Mouse (Mus musculus) layer of hippocampus, postnatal 36 days (tissue): ENCODE data around the gene Tmem95. TPM values are rescaled to one million over a fixed set of nuclear protein-coding genes. Genes with fewer than 3 reads are reported as not detected.
A peak's percentile ranks its signal among the peaks of the same experiment; 100 is the strongest.
"Not testable (repeated sequence)": the region's sequence is repeated elsewhere in the genome, so short reads cannot be mapped to it uniquely, and the experiment has no call there.

Experiments used
- DNase-seq, 2 experiments: peaks; one replicate each; pipeline ENCODE4 v3.0.0; 2022
- total RNA-seq, 2 experiments: library from RNA; stranded (reverse); gene quantifications; 2 replicates each; pipeline ENCODE4 v1.2.3; 2021

The Tmem95 gene
- total RNA-seq, result not detected

DNA sequence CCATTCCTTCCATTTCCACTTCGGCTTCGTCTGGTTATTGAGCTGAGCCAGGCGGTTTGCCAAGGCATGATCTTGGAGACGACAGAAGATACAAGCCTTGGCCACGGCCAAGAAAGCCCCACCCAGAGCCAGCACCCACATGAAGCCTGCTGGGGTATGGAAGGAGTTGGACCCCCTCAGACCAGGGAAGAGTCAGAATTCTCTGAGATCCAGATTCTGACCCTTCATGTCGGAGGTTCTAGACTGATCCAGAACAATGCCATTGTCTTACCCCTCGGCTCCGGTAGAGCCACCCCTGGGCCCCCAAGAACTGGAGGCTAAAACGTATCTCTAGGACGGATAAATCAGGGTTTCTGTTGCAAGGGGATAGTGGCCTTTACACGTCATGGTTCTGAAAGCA lies at the start of gene Tmem95:
Gene Tmem95 (minus strand): TSS at position 141 of the 400 bp plus-strand sequence.
- DNase-seq, result no peak

DNA sequence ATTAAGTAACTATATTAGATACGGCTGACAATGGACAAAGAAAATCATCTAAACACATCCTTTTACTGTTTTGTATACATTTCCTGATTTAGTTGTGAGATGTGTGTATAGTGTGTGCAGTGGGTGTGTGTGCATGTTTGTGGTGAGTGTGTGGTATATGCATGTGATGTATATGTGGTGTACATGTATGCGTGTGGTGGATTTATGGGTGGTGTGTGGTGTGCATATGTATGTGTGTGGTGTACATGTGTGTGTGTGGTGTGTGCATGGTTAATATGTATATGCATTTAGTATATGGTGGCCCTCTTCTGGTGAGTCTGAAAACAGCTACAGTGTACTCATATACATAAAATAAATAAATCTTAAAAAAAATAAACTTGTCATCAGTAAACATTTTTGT lies 49.7 kb upstream of the Tmem95 start:
- DNase-seq, result no peak

DNA sequence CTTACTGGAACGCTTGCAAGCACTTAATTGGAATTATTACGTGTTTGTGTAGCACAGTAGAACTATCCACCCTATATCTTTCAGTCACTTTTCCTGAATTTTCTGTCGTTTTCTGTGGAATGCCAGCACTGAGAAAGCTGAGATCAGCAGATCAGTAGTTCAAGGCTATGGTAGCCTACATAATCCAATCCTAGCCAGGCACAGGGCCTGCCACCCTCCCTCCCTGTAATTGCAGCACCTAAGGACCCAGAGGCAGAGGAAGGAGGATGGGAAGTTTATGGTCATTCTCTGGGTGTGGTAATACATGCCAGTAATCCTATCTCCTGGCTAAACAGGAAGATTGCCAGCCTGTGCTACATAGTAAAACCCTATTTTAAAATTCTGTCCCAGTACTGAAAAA lies 45.0 kb upstream of the Tmem95 start:
- no peak for DNase-seq

DNA sequence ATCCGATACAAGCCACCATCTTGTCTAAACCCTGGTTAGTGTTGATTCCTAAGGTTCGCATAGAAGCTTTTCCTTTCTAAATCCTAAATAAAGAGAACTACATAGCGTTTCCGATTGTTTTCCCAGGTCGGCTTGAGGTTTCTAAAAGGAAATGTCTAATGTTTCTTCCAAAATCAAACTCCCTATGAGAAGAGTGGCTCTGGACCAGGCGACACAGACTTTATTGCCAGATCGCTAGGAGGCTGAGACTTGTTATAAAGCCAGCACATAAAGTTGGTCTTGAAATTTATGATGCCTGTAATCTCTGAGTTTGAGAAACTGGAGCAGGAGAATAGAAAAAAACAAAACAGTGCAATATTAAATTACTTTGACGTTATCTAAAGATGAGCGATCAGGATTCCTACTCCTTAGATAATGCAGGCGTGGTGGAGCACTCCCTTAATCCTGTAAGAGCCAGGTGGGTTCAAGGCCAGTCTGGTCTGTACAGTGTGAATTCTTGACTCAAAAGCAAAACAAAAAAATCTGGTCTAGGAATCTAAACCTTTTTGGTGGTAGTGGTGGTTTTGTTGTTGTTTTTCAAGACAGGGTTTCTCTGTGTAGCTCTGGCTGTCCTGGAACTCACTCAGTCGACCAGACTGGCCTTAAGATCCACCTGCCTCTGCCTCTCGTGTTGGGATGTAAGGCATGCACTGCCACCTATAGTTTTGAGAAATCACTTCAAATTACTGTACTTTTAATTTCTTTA lies 44.4 kb upstream of the Tmem95 start:
- no peak for DNase-seq

DNA sequence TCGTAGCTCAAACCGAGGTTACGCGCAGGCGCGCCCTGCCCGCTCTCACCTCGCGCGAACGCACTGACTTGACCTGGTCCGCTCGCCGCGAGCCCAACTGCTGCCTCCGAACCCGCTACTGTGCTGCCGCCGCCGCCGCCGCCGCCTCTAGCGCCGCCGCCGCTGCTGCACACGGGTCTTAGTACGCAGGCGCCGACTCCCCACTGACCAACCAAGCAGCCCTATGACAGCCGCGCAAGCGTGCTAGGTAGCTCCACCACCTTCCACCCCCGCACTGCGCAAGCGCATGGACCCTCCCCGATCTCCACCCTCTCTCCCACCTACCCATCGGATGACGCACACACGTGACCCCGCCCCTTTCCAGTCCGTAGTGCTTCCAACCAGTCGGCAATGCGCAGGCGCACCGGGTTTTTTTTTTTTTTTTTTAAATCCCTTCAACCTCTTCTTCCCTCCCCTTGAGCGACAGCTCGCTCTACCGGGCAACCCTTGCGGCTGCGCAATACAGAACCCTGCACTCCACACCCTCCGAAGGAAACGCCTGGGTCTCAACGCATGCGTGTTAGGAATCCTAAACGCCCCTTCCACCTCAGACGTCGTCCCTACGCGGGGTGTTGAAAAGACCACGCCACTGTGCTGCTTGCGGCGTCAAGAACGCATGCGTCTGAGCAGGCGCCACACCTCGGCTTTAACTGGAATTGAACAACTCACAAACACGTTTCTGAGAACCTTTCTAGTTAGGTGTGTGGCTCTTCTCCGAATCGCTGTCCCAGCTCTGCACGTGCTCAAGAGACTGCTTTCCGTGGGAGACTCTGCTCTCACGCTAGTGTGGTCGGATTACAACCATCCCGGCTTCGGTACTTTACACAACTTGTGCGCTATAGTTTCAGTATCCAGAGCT lies 43.5 kb upstream of the Tmem95 start, which contains the start of gene Eif5a:
Gene Eif5a (minus strand): TSS at position 845 of the 898 bp plus-strand sequence.
- peak; percentile 100 for DNase-seq

DNA sequence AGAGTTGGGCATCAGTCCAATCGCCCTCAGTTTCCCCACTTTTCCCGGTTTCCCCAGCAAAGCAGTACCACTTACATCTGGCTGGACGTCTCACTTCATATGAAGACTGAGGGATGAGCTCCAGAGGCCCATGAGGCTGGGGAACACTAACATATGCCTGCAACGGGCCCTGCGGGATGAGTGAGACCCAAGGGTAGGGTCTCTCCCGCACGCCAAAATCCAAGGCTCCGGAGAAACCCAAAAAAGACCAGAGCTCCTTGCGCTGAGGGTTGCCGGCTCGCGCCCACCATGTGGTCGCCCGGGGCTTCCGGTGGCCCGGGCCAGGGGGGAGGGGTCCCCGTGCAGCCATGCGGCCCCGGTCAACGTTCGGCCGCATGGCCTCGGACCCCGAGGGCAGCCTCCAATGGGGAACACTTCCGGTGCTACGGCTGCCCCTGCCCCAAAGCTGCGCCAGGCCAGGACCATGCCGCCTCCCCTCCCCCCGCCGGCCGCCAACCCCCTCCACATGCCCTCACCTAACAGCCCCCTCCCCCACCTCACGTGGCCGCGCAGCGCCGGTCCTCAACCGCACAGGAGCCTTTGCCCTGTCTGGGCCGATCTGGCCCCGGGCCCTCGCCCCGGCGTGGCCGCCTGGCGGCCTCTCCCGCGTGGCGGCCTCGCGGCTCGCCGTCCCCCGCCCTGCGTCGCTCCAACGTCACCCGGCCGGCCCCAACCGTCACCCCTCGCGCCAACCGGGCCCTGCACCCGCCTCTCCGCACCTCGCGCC lies 42.6 kb upstream of the Tmem95 start:
- DNase-seq, result peak; percentile 23 to 40

DNA sequence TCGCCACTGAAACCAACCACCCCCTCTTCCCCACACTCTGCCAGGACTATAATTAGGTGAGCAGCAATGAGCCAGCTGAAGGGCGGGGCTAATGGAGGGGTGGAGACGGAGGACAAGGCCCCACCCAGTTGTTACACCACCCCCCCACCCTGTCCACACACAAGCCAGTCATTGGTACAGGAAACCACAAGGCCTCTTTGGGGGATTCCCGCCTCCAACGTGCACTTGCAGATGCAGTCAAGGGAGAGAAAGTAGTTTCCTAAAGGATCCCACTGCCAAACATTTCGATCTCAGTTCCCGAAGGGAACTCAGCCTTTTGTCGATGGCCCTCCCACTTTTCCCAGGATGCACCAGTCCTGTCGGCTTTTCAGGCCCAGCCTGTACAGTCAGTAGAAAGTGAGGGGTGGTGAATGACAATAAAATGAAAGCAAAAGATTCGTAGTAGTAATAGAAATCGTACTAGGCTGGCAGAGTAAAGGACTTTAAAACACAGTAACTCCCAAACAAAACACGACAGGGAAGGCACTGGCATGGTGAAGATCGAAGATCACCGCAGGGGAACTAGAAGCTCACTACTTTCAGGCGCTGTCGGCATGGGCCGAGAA lies 41.9 kb upstream of the Tmem95 start:
- DNase-seq, result peak; percentile 40 to 46

DNA sequence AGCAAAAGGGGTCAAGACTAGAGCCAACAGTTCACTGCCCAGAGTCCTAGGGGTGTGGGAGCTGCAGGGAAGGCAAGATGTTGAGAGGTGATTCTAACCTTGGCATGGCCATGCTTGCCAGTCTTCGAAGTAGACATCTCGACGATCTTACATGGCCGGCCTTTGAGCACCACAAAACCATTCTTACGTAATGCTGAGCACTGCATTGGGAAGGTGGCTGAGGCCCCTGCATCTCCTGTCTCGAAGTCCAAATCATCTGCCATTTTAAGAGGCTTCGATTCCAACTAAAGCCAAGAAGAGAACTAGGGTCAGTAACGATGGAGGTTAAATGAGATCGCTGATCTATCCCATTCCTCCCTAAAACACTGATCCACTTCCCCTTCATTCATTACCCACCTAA lies 41.2 kb upstream of the Tmem95 start:
- no peak for DNase-seq

DNA sequence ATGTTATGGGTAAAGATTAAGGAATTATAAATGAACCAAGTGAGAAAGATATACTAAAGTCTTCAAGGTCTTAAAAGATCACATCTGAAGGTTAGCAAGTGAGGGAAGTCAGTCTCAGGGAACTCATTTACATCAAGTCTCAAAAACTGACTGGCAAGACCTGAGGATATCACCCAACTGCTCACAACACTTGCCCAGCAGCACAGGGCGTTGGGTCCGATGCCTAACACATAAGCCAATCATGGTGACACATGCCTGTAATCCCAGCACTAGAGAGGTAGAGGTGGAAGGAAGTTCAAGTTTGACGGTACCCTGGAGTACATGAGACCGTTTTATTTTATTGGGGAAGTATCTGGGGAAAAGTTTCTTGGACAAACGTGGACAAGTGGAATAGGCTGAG lies 40.3 kb upstream of the Tmem95 start:
- DNase-seq, result no peak

DNA sequence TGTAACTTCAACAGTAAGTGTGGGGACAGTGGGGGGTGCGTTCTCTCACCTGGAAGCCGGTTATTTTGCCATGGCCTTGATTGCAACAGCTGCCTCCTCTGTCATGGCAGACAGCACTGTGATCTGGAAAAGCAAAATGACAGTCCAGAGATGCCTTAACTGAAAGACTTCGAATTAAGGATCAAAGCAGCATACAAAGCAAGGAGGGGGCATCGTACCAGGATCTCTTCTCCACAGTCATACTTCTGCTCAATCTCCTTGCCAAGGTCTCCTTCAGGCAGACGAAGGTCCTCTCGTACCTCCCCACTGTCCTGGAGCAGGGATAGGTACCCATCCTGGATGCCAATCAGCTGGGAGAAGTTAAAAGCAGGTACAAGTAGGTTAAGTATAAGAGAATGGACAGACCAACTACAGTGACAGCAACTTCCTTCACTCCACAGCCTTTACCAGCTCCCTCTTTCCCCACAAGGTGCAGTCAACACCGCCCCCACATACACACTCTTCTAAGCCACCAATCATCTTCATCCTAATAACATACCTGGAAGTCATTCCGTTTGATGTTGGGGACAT lies 39.6 kb upstream of the Tmem95 start:
- no peak for DNase-seq

DNA sequence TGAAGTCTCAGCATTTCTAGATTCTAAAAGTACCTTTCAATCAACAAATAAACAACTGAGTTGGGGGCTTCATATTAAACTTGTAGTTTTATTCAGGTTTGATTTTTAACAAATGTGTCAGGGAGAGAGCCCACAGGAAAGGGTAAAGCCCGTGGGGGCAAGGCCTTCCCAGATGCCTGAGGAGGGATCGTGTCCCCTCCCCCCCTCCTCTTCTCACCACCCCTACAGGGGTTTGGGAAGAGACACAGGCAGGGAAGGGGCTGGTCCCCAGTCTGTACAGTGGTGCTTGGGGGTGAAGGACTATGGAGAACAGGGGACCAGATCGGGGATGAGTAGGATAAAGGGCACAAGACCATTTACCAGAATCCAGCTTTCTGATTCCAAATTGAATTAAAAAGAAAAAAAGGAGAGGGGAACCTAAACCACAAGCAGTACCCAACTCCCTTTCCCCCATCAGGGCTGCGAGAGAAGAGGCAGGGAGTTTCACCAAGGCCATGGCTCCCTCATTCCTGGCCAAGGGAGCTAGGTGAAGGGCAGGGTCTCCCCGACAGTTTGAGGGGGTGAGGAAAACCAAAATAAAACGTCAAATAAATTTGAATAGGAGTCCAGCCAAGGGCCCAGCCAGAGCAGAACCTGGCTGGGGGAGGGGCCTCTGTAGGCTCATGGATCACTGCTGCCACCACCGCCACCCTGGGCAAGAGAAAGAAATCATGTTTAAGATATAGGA lies 39.0 kb upstream of the Tmem95 start:
- not testable (repeated sequence) for DNase-seq

DNA sequence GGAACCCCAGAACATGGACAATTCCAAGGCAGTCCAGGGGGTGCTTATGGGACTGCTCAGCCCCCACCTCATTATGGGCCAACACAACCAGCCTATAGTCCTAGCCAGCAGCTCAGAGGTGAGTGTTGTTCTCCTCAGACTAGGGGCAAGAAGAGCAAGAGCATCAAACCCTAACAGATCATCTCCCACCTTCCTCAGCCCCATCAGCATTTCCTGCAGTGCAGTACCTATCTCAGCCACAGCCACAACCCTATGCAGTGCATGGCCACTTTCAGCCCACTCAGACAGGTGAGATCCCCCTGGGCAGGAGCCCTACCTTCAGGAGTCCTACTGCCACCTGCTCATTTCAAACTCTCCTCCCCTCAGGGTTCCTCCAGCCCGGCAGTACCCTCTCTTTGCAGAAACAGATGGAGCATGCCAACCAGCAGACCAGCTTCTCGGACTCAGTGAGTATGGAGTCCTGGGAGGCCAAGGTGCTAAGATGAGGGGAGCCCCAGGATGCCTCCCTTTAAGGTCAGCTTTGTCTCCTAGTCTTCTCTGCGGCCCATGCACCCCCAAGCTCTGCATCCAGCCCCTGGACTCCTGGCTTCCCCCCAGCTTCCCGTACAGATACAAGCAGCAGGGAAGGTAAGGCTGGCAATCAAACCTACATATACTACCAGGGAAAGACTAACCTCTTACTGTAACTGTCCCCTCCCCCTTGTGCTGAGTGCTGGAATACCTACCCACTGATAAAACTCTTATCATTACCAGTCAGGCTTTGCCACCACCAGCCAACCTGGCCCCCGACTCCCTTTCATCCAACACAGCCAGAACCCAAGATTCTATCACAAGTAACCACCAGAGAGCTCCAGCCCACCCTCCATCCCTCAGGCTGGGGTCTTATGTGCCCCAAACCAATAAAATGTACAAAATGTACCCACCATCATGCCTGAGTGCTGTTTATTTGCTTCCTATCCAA lies 38.1 kb upstream of the Tmem95 start:
- DNase-seq, result no peak

DNA sequence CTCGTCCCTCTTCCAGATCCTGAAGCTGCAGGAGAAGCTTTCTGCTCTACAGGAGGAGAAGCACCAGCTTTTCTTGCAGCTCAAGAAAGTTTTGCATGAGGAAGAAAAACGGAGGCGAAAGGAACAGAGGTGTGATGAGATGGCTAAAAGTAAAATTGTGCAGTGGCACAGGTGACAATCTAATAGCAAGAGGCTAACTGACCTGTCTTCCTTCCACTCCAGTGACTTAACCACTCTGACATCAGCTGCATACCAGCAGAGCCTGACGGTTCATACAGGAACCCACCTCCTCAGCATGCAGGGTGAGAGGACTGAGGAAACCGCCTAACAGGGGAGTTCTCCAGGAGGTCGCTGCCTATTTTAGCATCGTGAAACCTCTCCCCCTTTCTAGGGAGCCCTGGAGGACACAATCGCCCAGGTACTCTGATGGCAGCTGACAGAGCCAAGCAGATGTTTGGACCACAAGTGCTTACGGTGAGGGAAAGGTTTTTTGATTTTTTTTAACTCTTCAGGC lies 37.2 kb upstream of the Tmem95 start:
- no peak for DNase-seq

DNA sequence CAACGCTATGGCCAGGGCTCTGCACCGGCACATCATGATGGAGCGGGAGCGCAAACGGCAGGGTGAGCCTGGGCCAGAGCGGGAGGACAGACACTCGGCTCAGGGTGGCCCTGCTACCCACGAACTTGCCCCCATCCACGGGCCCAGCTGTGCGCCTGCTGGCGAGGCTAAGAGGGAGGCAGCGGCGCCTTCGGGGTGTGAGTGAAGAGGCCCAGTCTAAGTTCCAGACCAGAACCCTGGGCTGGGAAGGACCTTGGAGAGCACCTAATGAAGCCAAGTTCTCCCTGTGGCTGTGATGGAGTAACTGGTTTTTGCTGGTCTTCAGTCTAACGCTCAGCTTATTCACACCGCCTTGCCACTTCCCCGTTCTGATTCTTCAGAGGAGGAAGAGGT lies 36.5 kb upstream of the Tmem95 start:
- DNase-seq, result no peak

DNA sequence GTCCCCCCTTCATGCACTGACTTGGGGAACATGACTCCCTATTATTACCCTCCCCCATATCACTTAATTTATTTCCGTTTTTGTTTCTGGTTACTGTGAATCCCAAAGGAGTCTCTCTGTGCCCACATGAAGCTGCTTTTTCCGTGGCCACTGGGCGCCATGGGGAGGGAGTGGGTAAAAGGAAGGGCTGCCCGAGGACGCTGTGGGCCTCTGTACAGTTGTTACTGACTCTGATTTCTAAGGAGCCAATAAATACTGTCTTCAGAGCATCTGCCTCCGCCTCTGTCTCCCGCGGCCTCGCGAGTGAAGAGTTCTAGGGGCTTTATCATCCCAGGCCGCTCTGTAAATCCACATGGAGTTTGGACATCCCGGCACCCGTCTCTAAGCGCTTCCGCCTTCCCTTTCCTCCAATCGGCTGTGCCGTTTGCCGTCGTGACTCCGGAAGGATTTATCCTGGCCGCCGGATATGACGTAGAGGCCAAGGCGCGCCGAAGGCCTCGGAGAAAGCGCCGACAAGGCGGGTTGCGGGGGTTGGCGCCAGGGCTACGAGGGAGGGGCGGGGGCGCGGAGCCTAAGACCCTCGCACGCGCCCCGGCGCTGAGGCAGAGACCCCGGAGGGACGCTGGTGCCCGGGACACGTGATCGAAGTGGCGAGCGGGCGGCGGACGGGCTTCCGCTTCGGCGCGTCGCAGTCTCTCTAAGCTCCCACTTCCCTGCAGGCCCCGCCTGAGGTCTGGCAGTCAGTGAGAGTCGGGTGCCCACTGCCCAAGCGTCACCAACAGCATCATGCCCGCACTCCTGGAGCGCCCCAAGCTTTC lies 35.9 kb upstream of the Tmem95 start, which contains the start of gene Gps2:
Gene Gps2 (plus strand): TSS at position 335 of the 818 bp plus-strand sequence.
- peak; percentile 91 to 92 for DNase-seq

DNA sequence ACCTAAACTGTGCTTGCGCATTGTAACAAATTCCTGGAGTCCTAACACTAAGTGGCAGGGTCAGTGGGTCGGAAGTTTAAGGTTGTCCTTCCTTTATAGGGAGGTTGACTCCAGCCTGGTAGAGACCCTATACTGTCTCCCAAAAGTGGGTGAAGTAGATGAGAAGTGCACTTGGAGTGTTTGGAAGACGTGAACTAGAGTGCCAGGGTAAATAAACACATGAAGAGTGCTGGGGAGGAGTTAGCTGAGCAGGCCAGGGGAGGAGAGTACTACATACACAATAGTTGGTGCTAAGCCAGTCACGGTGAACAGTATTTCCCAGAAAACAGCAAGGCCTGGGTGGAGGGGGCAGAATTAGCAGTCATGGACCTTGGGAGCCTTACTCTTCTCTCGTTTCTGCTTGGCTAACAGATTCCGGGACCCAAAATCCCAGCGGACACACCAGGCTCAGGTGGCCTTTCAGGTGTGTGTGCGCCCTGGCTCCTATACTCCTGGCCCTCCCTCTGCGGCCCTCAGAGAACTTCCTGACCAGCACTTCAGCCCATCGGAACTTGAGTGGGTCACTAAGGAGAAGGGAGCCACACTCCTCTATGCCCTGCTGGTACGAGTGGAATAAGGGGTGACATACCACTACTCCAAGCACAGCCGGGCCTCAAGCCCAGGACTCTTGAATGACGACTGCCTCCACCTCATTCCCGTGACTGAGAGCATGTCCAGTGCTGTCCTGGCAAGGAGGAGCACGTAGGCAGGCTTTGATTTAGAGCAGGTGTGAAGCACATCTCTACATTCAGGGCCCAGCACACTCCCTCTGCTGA lies 35.1 kb upstream of the Tmem95 start:
- DNase-seq, result no peak

DNA sequence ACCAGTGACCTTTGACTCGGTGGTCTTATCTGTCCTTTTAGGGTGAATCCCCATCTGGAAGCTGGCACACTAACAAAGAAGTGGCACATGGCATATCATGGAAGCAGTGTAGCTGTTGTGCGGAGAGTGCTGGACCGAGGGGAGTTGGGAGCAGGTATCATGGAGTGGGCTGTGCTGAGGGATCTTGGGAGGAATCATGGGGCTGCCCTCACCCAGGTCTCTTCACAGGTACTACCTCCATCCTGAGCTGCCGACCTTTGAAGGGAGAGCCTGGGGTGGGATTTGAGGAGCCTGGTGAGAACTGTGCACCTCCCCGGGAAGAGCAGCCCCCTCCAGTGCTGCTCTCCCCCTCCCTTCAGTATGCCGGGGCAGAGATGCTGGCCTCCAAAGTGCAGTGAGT lies 33.9 kb upstream of the Tmem95 start:
- no peak for DNase-seq
